Mouse (Mus musculus) urinary bladder, postnatal 4 days (tissue): ENCODE results near the gene Herc3.

Experiments used
- DNase-seq, 2 experiments: peaks; one replicate each; pipeline ENCODE4 v3.0.0; 2021 to 2022; ENCODE audit warnings: low spot score in 2 of 2

Herc3 gene

DNA sequence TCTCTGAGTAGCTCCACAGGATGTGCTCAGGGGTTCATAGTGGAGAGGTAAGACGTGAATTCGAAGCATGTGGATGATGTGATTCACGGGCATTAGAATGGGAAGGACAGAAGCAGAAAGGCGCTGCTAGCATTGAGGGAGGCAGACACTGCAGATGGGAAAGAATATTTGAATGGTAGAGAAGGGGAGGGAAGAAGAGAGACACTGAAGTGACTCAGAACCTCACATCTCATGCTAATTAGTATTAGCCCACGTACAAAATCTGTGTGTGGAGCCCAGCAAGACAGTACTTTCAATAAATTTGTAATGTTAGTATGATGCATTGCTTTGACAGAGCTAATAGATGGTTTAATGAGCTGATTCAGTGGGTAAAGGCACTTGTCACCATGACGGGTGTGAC lies 89.5 kb downstream of the Herc3 start:
- no peak for DNase-seq

- no peak for DNase-seq
These were observed 90.4 kb downstream of the Herc3 start for GRCm38 (mm10) chr6:58921623-58922022.

DNA sequence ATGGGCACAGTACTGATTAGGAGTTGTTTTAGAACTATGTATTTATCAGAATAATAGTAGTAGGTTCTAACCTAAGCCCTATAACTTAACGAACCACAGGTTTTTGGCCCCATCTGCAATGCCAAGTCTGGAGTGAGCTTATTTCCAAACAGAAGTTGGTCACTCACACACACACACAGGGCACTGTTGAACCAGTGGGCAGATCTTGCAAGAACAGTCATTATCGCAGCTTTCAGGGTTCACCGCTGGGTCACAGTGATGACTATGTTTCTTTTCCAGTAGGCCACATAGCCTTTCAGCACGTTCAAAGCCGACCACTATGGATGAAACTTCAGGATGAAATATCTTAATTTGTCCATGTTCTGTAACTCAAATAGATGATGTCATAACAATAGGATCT lies 91.2 kb downstream of the Herc3 start:
- DNase-seq = no peak

DNA sequence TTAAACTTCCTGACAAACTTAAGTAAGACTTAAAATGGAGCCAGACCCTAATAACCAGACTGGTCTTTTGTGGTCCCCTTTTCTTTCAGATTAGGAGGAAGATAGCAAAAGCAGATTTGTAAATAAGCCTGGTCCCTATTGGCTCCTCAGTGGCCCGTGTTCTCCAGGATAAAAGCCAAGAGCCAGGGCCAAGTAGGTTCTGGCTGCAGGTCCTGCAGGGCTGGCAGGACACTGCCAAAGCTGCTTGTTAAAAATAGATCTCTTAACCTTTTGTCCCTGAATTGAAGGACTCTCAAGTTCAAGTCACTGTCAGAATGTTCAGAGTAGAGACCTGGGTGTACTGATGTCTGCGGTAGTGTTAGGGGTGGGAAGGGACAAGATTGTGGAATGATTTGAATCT lies 96.6 kb downstream of the Herc3 start:
- no peak for DNase-seq

- no peak for DNase-seq
These were observed 98.7 kb downstream of the Herc3 start for GRCm38 (mm10) chr6:58929911-58930431.

GRCm38 (mm10) chr6:58931149-58931548 lies 99.9 kb downstream of the Herc3 start:
- DNase-seq = no peak

DNA sequence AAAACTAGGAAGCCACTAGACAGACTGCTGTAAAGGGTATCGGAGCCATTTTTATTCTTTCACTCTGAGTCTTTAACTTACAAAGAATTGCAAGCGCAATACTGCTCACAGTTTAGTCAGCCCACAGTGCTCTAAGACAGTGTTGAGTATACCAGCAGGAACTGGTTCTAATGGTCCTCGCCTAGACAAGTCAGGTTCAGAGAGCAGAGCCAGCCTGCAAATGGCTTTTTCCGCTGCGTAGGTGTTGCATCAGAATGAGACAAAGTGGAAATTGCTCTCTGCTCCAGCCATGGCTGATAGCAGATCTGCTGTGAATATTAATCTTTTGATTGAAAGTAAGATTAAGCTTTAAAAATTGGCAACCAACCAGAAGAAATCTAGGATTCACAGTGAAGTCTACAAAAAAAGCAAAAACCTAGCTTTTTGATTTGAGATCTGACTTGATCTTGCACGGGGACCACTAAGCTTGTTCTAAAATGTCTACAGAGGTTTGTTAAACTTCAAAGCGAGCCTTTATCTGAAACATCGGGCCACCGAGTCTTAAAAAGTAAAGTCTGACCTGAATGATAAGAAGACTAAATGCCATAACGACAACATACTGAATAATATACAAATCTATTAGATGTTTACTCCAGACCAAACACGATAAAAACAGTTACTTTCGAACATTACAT lies 101.4 kb downstream of the Herc3 start:
- no peak for DNase-seq

- no peak for DNase-seq
These were observed 102.1 kb downstream of the Herc3 start for GRCm38 (mm10) chr6:58933189-58933913.

DNA sequence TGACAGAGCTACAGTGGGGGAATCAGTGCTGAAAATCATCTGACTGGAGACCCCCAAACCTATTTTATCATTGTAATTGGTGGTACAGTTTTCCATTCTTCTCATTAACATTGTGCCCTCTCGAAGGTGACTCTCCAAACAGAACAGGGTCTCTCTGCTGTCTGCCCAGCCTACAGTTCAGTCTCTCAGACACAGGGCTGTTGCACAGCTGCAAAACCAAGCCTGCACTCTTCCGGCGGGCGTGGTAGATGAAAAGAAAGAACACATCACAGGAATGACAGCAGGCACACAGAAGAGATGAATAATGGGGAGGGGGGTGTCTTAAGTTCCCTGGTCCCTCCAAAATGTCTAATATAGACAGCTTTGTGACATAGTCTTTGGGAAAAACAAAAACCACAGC lies 102.9 kb downstream of the Herc3 start:
- DNase-seq = no peak

GRCm38 (mm10) chr6:58937726-58938125 lies 106.5 kb downstream of the Herc3 start:
- DNase-seq = no peak

DNA sequence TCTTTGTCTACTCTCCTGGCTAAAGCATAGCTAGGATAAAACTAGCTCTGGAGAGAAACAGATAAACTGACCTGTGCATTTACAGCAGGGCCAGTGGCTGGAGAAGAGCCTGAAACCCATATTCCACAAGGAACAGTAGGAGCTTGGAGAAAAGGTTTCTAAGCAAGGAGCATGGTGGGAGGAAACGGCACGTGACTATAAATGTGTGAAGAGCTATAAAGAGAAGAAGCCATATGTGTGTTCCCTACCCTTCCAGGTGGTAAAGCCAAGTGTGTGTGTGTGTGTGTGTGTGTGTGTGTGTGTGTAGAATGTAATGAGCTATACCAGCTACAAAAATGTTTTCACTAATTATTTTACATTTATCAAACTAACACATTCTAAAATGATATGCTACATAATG lies 111.0 kb downstream of the Herc3 start:
- no peak for DNase-seq

DNA sequence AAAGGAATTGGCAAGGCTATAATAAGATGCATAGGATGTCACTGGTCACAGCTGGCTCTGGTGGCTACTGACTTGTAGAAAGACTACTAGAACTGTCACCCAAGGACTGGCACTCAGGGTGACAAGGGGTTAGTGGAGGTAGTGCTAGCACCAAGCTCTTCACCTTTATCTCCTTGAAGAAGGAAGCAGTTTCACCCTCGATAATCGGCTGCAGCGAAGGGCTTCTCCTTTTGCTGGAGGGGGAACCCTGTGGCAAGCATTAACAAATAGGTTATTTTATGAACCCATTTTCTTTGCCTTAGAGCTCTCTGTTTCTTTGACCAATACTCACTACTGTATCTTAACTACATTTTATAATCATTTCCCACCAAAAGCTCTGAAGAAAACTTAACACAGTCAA lies 112.7 kb downstream of the Herc3 start:
- DNase-seq = no peak

DNA sequence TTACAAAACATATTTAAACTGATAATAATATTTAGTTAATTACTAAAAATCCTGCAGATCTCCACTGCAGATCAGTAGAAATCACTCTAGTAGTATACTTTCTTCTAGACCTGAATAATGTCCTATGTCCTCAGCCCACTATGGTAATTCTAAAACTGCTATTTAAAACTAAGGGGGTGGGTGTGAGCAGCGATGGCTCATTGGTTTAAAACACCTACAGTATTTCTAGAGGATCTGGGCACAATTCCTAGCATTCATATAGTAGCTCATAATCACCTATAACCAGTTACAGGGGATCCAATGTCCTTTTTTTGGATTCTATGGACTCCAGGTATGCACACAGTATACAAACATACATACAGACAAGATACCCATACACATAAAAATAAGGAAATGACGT lies 115.0 kb downstream of the Herc3 start:
- DNase-seq = no peak

- DNase-seq = no peak
These were observed 115.6 kb downstream of the Herc3 start for GRCm38 (mm10) chr6:58946840-58947239.

- DNase-seq = no peak
These were observed 119.1 kb downstream of the Herc3 start for GRCm38 (mm10) chr6:58950410-58950809.

- no peak for DNase-seq
These were observed 120.1 kb downstream of the Herc3 start for GRCm38 (mm10) chr6:58951128-58951992.

DNA sequence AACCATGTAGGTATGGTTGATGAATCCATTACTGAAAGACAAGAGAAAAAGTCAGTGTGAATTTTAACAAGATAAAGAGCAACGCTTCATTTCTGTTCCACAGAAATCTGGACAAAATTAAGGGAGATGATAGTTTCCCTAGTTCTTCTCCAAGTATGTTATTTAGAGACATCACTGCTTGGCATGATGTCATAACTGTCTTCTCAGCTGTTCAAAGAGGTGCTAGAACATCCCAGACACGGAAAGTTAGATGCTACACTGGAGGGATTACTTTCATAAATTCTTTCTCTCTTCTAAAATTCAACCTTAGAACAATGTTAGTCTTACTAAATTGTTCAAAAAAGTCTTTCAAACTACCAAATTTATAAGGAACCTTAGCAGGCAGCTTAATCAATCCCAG lies 129.3 kb downstream of the Herc3 start:
- no peak for DNase-seq

DNA sequence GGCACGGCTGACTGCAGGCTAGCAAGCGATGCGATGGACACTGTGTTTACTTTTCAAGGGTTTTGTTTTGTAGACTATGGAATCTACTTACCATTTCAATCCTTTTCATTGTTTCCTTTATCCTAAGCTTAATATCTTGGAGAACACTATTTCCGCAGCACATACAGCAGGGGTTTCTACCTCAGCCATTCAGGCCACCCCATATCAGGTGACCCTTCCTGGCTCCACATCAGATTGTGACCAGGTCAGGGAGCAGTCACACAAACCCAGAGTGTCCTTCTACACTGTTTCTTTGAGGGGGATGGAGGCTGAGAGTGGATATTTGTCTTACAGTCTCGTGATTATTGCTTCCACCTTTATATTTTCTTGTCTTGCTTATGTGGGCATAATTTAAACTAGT lies 131.4 kb downstream of the Herc3 start:
- DNase-seq = no peak

DNA sequence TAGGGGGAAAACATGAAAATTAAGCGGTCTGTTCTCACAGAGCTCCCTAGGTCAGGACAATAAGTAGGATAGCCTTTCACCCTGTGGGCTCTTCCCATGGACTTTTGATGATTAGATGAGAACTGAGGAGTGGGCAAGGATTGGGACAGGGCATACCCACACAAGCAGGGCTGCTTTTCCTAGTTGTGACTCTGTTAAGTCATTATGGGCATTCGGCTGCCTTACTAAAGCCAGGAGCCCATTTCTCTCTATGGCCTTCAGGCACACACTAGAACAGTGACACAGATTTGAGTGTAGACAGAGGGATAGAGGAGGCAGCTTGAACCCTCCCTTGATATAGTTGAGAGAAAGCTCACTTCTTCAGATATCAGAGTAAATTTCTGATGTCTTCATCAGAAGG lies 132.8 kb downstream of the Herc3 start:
- DNase-seq = no peak

GRCm38 (mm10) chr6:58964565-58964964 lies 133.3 kb downstream of the Herc3 start:
- DNase-seq = no peak

DNA sequence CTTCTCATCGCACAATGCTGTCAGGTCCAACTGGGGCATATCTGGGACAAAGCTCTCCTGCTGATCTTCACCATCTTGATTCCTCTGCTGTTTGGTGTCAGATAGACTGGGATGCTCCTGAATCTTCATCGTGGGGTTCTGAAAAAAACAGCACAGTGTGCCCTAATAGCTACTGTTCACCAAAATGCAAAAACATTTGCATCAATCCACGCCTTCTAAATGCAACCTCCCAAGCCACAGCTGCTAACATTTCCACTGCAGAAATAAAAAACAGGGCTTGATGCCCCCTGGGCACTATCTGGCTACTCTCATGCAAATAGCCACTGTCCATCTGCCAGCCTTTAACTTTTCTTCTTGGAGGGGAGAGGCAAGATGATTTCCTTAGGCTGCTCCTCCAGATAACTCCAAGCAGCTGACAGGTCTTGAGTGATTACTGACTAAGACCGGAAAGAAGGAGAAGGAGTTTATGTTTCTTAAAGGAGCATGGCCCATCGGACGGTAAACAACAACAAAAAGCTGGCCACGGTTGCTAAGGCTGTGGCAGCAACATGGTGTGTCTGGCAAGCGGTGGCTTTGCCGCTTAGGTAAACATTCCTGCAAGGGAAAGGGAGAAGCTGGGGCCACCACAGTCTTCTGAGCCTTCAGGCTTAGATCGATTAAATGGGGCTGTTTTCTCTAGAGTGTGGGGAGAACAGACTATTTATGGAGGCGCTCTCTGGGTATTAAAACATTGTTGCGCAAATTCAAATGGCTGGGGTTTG lies 134.0 kb downstream of the Herc3 start:
- no peak for DNase-seq

DNA sequence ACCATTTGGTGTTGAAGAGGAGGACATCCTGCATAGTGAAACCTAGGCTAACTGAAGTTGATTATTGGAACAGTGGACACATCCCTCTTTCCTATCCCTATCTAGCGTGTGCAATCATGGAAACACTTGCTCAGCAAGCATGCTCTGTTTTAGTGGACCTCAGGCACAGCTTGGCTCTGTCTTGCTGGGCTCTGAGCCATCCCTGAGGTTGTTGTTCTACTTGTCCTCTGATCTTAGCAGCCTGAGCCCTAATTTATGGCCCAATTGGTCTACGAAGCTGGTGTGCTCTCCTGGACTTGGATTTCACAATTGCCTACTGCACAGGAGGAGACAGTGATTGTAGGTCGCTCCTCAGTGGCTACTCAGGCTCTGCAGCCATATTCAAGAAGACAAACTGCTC lies 137.0 kb downstream of the Herc3 start:
- DNase-seq = no peak
